Mouse (Mus musculus): Measurements from ENCODE around the gene Slc29a3. TPM values are rescaled to one million over a fixed set of nuclear protein-coding genes. Genes with fewer than 3 reads are reported as not detected.

The Slc29a3 gene
- polyA plus RNA-seq (2015; fragmentation: Nextera tagmentation; extraction: Ambion mirVana) = 21.9 and 22.5 TPM in 2 replicates

DNA sequence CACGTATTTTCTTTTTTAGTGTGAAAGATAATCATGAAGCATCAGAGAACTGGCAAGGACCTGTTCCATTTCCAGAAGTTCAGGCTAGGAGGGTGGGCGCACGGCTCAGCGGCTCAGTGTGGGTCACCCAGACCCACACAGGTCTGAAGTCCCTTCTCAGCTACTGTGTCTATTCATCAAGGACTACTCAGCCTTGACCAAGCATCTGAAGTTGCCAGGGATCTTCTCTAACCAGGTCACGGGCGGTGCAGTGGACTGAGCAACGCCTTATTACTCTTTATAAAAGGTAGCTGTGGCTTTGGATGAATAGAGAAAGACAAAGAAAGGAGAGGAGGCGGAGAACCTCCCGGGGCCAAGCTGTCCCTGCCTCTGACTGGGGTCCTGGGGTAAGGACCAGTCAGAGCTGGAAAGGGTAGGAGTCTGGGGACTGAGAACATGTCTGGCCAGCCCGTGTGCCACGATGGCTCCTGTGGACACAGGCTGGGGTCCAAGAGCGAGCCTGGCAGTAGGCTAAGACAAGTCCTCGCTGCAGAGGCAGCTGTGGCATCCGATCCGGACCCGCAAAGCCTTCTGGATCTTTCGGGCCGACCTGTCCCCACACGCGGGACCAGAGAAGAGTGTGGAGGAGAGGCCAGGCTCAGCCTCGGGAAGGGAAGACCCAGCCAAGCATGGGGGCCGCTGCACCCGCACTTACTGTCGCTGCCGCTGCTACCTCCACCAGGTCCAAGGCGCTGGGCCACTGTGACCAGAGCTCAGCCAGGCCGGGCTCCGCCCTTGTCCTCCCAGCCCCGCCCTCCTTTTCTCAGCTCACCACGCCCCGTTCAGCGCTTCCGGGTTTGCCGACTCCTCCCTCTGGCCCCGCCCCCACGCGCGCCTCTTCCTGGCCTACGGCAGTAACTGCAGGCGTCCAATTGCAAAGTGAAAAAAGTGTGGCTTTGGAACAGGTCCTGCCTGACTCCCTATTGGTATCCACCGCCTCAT lies at the start of gene Slc29a3:
TSS of gene Slc29a3 (minus strand) at position 755 of the 981 bp plus-strand sequence.
- DNase-seq (ENCODE audit: low spot score) = peak; percentile 96

DNA sequence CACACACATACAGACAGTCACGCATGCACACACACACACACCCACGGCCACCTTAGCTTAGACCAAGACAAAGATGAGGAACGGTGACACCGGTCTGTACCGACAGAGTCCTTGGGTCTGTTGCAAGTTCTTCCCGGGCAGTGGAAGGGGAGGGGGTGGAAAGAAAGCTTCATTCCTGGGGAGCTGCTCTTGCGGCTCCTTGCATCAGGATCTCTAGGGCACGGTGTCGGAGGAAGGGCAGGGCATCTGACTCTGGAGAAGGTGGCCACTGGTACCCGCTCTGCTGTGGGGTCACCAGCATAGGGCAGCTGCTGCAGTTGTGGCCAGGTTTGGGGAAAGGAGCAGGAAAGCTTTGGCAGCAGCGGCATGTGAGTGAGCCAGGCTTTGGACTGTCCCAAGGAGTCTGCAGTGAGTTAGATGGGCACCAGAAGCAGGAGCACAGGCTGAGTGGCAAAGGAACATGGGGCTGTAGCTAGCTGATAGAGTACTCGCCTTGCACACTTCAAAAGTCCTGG lies 49.4 kb upstream of the Slc29a3 start:
- DNase-seq (ENCODE audit: low spot score) = no peak

DNA sequence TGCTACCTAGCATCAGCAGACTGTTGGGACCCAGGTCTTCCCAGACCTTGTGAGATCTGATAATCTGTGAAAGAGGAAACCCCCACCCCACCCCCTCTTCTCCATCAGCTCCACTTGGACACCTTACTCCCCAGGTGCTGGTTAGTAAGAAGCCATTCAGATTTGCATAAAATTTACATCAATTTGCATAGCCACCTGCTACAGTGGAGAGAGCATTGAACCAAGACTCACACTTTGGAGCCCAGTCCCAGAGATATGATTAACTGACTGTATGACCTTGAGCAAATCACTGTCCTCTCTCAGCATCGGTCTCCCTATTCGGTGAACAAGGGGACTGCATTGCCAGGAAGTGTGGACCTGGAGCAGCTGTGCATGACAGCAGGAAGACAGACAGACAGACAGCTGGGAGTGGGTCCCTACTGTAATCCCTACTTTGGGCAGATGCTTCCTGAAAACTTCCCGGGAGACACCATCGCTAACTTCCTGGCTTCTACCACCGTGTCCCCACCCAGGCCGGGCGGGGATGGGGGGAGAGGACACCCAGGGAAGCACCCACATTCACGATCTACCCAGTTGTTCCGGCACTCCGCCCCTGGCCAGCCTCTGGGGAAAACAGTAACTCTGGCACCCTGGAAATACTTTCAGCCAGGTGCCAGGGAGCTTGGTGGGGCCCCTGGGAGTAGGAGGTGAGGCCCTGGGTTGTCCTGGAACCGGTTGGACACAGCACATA lies 48.7 kb upstream of the Slc29a3 start:
- no peak for DNase-seq (ENCODE audit: low spot score)

DNA sequence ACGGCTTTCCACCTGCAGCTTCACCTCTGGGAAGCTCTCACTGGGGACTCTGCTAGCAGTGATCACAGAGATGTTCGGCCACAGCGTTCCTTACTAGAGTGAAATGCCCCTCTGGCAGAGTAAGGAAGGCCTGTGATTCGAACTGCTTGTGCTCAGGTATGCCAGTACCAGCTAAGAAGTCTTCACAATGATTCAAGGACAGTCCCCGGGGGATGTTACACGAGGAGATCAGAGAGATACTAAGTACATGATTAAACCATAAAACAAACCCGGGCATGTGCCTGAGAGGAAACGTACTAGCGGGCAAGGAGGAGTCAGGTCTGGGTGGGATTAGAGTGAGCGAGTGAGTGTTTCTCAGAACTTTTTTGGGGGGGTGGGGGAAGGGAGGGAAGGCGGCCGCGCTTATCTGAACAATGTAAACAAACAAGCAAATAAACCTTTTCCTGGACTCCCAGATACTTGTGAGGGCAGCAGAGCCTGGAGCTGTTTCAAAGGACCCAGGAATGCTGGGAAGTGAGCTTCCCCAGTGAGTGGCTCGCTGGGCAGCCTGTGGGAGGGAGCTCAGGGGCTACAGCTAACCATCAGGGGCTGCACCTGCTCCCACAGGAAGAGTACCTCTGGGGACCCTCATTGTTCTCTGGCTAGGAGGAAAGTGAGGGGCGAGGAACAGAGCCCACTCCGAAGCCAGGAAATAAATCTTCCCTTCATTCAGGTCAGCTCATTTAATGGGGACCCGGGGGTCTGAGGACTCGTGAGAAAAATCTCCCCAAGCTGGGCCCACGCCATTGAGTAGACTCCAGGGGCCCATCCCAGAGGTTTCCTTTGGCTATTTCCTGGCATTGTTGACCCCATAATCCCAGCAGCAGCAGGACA lies 47.9 kb upstream of the Slc29a3 start:
- no peak for DNase-seq (ENCODE audit: low spot score)

DNA sequence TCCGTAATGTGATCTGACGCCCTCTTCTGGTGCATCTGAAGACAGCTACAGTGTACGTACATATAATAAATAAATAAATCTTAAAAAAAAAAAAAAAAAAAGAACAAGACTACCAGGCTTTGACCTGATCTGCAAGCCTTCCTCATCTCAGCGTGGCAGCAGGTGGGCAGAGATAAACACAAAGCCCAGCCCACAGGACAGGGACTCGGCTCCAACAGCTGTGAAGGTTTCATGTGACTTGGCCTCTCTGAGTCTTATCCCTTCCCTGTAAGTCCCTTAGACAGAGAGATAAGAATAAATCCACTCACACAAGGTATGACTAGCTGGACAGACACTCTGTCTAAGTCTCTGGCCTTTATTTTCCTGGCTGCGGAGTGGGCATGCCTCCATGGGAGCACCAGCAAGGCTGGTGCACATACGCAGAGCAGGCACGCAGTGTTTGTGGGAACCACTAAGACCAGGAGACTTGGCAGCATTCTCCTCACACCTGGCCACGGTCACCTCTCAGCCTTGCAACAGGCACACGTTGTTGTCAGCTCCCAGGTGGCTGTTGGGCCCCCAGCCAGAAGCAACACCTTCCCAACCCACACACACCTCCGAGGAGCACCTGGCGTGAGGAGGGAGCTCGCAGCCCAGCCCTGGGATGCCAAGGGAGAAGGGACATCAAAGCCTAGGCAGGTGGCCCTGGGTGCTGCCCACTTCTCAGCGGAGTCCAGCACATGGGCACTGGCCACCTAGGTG lies 45.3 kb upstream of the Slc29a3 start:
- no peak for DNase-seq (ENCODE audit: low spot score)

DNA sequence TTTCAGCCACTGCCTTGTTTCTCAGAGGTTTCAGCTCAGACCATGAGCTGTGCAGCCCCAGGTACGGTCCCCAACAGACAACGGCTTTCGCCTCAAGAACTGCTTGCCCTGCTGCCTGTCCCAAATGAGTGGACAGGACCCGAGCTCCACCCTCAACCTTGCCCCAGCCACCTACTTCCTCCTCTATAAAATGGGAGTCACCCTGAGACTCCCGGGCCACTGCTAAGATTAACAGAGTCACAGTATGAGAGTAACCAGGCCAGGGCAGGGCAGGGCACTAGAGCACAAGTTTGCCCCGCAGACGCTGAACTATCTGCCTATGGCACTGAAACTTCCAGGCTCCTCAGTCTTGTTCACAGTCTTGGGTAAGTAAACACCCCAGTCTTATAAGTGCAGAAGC lies 43.9 kb upstream of the Slc29a3 start:
- DNase-seq (ENCODE audit: low spot score) = no peak

DNA sequence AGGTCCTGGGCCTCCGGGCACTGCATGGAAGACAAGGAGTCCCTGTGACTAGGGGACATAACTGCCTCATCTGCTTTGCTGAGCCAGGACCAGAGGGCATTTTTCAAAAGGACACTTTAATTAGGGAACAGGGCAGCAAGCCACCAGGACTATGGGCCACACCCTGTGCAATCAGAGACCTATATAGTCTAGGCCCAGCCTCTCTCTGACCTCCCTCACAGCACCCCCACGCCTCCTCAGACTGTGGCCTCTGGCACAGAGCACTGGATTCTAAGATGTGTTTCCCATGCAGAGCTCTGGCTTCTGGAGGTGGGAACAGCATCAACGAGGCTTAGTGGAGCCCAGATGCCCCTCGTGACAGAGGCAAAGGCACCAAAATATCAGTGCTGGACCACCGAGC lies 43.4 kb upstream of the Slc29a3 start:
- no peak for DNase-seq (ENCODE audit: low spot score)

DNA sequence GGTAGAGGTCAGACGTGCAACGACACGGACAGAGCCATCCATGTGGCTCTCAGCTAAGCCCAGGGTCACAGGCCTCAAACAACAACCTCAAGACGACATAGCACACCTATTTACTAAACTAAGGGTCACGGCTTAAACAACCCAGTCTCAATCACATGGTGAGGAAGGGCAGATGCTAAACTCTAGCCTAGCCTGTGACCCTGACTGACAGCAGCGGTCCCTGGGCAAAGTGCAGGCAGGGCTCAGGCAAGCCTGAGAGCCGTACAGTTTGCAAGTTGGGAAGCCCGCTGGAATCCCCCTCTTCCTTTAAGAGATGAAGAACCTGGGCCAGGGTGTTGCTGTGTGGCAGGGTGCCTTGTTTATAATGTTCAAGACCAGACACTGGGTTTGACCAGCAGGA lies 42.2 kb upstream of the Slc29a3 start:
- DNase-seq (ENCODE audit: low spot score) = no peak

DNA sequence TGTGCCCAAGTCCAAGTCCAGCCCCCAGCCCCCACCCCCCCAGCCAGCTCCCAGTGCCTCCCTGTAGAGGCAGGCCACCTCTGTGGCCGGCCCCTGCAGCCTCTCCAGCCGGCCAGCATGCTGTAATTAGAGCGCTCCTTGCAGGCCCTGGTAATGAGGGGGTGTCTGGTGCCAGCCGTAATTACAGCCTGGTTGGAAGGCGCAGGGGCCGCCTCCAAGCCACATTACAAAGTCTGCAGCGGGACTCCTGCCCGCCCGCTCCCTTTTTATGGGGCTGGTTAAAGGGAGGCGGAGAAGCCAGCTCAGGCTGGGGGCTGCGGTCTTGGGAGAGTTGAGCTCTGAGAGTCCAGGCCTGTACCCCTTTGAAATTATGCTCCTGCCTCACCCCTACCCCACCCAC lies 41.8 kb upstream of the Slc29a3 start:
- DNase-seq (ENCODE audit: low spot score) = no peak

DNA sequence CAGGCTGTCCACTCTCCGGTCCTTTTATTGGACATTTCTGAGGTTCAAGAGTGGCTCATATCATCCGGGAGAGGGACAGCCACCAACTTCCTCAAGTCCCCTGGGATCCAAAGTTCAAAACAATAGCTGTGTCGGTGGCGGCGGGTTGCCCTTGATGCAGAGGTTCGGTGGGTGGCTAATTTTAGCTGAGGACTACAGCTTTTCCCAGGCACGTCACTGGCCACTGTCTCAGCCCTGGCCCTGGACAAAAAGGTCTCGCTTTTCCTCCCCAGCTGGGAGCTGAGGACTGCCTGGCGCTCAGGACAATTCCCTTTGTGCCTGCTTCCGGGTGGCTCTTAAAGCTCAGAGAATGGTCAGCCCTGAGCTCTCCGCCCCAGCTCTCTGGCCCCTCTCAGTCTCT lies 40.2 kb upstream of the Slc29a3 start:
- no peak for DNase-seq (ENCODE audit: low spot score)

DNA sequence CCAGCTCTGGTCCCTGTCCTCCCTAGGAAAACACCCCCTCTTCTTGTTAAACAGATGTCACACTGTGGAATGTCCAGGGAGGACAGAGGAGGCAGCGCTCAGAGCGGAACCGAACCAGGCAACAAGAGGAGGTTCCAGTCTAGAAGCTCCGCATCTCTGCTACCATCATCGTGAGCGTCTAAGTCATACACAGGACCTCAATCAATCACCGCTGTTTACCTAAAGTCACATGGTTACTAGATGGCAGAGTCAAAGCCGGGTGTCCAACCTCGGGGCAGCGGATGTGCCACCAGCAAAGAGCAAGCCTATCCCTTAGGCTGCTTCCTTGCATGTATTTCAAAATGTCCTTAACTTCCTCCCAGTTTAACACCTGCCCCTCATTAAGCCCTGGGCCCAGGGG lies 39.8 kb upstream of the Slc29a3 start:
- DNase-seq (ENCODE audit: low spot score) = no peak

DNA sequence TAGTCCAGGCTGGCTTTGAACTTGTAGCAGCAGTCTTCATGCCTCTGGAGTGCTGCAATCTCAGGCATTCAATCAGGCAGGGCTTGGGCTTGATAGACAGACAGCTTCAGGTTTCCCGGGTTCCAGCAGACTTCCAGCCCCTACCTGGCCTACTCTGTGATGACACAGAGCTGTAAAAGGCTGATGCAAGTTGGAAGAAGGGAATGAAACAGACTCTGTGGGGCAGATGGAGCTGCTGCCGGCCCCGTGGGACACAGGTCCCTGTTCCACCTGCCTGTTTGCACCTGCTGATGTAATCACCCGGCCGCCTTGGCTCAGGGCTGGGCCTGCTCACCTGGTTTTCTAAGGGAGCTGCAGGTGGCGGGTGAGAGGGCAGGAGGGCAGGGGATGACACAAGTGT lies 38.3 kb upstream of the Slc29a3 start:
- DNase-seq (ENCODE audit: low spot score) = no peak

DNA sequence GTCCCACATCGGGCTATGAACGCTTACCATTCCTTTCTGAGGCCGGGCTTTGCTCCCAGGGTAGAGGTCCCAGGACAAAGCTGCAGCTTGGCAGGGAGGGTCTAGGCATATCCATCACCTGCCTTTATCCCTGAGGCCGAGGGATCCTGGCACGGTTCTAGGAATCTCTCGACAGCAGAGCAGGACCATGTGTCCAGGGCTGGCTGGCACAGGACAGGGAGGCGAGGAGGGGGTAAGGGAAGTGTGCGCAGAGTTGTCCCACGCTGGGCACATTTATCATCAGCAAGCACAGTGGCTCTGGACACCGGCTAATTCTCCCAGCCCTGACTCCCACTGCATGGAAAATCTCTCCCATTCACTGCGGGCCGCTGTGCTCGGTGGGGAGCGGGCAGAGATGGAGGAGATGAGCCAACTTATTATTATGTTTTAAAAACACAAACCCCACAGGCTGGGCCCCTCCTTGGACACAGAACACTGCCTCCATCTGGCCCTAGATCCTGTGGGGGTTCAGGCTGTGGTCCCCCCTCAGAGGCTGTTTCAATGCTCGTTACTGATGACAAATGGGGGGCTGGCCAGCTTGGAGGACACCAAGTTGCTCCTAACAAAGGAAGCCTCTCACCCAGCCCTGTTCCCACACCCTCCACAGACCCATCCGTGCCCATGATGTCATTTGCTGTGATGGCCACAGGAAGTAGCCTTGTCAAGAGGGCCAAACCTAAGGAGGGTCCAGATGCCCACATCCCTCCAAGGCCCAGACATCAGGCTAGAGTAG lies 34.9 kb upstream of the Slc29a3 start:
- DNase-seq (ENCODE audit: low spot score) = no peak

DNA sequence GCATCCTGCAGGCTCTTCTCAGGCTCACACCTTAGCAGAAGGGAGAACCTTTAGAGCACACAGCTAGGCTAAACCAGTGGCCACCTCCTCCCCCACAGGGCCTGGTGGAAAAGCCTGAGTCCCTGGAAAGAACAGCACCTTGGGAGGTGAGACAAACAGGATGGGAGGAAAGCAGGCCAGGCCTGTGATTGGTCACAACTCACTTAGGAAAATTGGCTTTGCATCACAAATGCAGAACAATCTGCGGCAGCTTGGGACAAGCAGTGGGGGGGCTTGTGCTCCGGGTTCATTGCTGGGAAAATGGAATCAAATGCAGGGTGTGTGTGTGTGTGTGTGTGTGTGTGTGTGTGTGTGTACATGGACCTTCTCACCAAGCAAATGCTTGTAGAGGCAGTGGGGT lies 31.0 kb upstream of the Slc29a3 start:
- DNase-seq (ENCODE audit: low spot score) = no peak

DNA sequence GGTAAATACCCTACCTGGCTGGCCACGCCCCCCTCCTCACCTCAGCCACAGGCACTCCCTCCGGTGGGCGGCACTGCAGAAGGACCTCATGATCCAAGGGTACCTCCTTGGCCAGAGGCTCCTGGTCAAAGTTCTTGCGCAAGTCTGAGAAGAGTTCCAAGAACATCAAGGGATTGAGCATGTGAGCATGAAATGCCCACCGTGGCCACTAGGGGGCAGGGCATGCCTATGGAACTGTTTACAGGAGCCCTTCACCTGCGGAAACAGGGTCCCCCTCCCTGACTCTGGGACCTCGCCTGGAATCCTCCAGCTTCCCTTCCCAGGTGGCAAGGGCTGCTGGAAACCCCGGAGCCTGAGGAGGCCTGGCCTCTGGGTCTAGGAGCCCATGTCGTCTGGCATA lies 27.0 kb upstream of the Slc29a3 start:
- DNase-seq (ENCODE audit: low spot score) = peak; percentile 76

DNA sequence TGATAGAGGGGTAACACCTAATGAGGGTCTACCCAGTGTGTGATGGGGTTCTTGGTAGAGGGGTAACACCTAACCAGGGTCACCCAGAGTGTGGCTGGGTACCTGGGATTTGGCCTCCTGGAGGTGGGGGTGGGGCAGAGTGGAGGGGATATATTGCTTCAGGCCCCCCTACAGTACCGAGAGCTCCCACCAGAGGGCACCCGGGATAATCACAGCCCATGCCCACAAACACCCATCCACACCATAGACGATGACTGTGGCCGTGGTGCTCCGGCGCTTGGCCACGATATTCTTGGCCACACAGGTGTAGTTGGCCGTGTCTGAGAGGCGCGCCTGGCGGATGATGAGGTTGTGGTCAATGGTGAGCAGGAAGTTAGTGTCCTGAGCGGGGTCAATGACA lies 25.9 kb upstream of the Slc29a3 start:
- DNase-seq (ENCODE audit: low spot score) = peak; percentile 50

DNA sequence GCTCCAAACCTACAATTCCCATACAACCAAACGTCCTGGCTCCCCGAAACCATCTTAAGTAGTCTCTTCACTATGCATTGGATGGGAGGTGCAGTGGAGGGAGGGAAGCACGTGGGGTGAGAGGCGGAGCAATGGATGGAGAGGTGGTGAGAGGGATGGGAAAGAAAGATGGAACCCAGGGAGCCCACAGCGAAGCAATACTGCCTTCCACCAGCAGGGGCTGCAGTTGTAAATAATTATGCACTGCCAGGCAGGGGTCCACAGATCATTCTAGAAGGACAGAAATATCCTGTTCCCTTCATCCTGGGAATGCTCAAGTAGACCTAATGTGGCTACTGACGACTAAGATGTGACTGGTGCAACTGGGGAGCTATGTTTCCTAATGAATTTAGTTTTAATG lies 22.9 kb upstream of the Slc29a3 start:
- DNase-seq (ENCODE audit: low spot score) = no peak

DNA sequence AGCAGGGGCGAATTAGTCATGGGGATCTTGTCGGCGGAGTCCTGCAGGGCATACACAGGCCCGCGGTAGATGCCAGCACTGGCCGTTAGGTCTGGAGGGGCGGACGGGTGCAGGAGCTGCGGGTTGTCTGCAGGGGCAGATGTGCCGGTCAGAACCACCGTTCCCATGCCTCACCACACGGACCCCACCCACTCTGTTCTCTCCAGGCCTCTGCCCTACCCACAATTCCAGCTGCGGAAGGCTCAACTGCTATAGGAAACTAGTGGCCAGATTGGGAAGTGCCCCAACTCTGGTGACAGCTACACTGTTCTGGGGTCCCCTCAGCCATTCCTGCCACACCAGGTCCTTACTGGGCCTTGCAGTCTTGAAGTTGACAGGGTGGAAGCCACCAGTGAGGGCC lies 22.0 kb upstream of the Slc29a3 start:
- DNase-seq (ENCODE audit: low spot score) = no peak

DNA sequence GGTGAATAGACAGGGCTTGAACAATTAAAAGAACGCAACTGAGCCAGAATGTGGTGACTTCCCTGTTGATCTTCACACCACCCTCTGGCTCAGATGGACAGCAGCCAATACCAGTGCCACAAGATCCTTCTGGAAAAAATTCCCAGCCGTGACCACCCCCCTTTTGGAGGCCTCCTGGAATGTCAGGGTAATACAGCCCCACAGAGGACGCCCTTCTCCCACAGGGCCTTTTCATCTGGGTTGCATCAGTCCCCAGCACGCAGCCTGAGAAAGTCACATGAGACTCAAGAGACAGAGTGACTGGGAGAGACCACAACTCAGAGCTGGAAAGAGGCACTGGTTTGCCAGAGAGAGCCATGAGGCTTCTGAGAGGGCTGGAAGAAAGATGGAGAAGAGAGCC lies 18.3 kb upstream of the Slc29a3 start:
- DNase-seq (ENCODE audit: low spot score) = no peak

DNA sequence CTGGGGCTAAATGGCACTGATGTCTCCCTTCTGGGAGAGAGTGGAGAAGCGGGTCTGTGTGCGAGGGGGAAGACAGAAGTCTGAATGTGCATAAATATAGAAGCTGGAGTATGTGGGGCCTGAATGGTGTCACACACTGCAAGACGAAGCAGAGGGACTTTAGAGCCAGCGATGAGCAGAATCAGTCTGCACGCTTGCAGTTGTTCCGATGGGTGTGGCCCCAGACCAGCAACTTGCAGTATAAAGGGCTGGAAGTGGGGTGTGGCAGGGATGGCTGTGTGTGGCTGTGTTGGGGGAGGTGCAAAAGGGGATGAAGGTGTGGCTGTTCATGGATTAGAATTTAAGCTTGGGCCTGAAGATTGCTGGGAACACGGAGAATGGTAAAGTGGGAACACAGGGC lies 16.0 kb upstream of the Slc29a3 start:
- no peak for DNase-seq (ENCODE audit: low spot score)

Data from thymus, postnatal 0 days (tissue).